Mouse (Mus musculus): ENCODE results near the gene Chrna4. TPM values are rescaled to one million over a fixed set of nuclear protein-coding genes. Genes with fewer than 3 reads are reported as not detected.

Gene Chrna4
- 10 to 100 TPM; 34.3 to 41.3 TPM for total RNA-seq (2021)
- long read RNA-seq, experiment 1, full-length matches to known transcripts: 13 of 23 reads
- long read RNA-seq, experiment 1, partial matches to known transcripts: 5 of 23 reads
- long read RNA-seq, experiment 1, other reads (novel, unspliced or antisense): 5 of 23 reads
- long read RNA-seq, experiment 2, full-length matches to known transcripts: 7 of 16 reads
- long read RNA-seq, experiment 2, partial matches to known transcripts: 4 of 16 reads
- long read RNA-seq, experiment 2, other reads (novel, unspliced or antisense): 5 of 16 reads

- no peak for DNase-seq (ENCODE audit: low spot score in 2 of 2)
- intact Hi-C loops (cut with DNase I): no loop called here
Measured at GRCm38 (mm10) chr2:181043437-181043836, at the start of gene Chrna4. Gene Chrna4 (minus strand): TSS chr2:181043546.

GRCm38 (mm10) chr2:181090123-181090522 lies 46.8 kb upstream of the Chrna4 start:
- no peak for DNase-seq (ENCODE audit: low spot score in 2 of 2)
- intact Hi-C loops (cut with DNase I): no loop called here

GRCm38 (mm10) chr2:181084997-181085396 lies 41.7 kb upstream of the Chrna4 start:
- DNase-seq (ENCODE audit: low spot score in 2 of 2): no peak
- intact Hi-C loops (cut with DNase I): no loop called here

- DNase-seq (ENCODE audit: low spot score in 2 of 2): no peak
- intact Hi-C loops (cut with DNase I): no loop called here
Measured at GRCm38 (mm10) chr2:181083945-181084344, 40.6 kb upstream of the Chrna4 start.

- DNase-seq (ENCODE audit: low spot score in 2 of 2): peak; percentile 62 to 79
- intact Hi-C loops (cut with DNase I): no loop called here
Measured at GRCm38 (mm10) chr2:181080886-181081285, 37.5 kb upstream of the Chrna4 start.

GRCm38 (mm10) chr2:181079518-181079917 lies 36.2 kb upstream of the Chrna4 start:
- intact Hi-C loops (cut with DNase I): no loop called here
- no peak for DNase-seq (ENCODE audit: low spot score in 2 of 2)

- no peak for DNase-seq (ENCODE audit: low spot score in 2 of 2)
- intact Hi-C loops (cut with DNase I): no loop called here
Measured at GRCm38 (mm10) chr2:181078908-181079307, 35.6 kb upstream of the Chrna4 start.

GRCm38 (mm10) chr2:181075501-181075900 lies 32.2 kb upstream of the Chrna4 start:
- intact Hi-C loops (cut with DNase I): no loop called here
- peak in 1 of 2 experiments; percentile 63 for DNase-seq (ENCODE audit: low spot score in 2 of 2)

- no peak for DNase-seq (ENCODE audit: low spot score in 2 of 2)
- intact Hi-C loops (cut with DNase I): loop anchor here (5.0 kb wide), 3 partner anchors 40 to 265 kb away; partner anchors contain the start of gene Ythdf1
Measured at GRCm38 (mm10) chr2:181072403-181072714, 29.0 kb upstream of the Chrna4 start.

- intact Hi-C loops (cut with DNase I): loop anchor here (5.0 kb wide), 3 partner anchors 40 to 265 kb away; partner anchors contain the start of gene Ythdf1
- DNase-seq (ENCODE audit: low spot score in 2 of 2): peak; percentile 92 to 94
Measured at GRCm38 (mm10) chr2:181071706-181072402, 28.5 kb upstream of the Chrna4 start.

- intact Hi-C loops (cut with DNase I): loop anchor here (5.0 kb wide), 3 partner anchors 38 to 263 kb away; partner anchors contain the start of gene Ythdf1
- DNase-seq (ENCODE audit: low spot score in 2 of 2): peak; percentile 74 to 86
Measured at GRCm38 (mm10) chr2:181070136-181070535, 26.8 kb upstream of the Chrna4 start.

- intact Hi-C loops (cut with DNase I): no loop called here
- peak in 1 of 2 experiments; percentile 44 for DNase-seq (ENCODE audit: low spot score in 2 of 2)
Measured at GRCm38 (mm10) chr2:181068499-181068898, 25.2 kb upstream of the Chrna4 start.

GRCm38 (mm10) chr2:181065827-181066226 lies 22.5 kb upstream of the Chrna4 start:
- intact Hi-C loops (cut with DNase I): no loop called here
- no peak for DNase-seq (ENCODE audit: low spot score in 2 of 2)

- intact Hi-C loops (cut with DNase I): loop anchor here (1.0 to 2.0 kb wide), 2 partner anchors 27 to 64 kb away; no protein-coding TSS in a partner anchor
Measured at GRCm38 (mm10) chr2:181060127-181060526, 16.8 kb upstream of the Chrna4 start.

GRCm38 (mm10) chr2:181058193-181058592 lies 14.8 kb upstream of the Chrna4 start:
- intact Hi-C loops (cut with DNase I): no loop called here
- no peak for DNase-seq (ENCODE audit: low spot score in 2 of 2)

More at GRCm38 (mm10) chr2:181060127-181060526, 16.8 kb upstream of the Chrna4 start:
- peak; percentile 87 to 88 for DNase-seq (ENCODE audit: low spot score in 2 of 2)

GRCm38 (mm10) chr2:181057341-181057740 lies 14.0 kb upstream of the Chrna4 start:
- DNase-seq (ENCODE audit: low spot score in 2 of 2): peak in 1 of 2 experiments; percentile 54
- intact Hi-C loops (cut with DNase I): no loop called here

GRCm38 (mm10) chr2:181052171-181052570 lies 8.8 kb upstream of the Chrna4 start:
- intact Hi-C loops (cut with DNase I): no loop called here
- DNase-seq (ENCODE audit: low spot score in 2 of 2): no peak

- intact Hi-C loops (cut with DNase I): no loop called here
Measured at GRCm38 (mm10) chr2:181048986-181049385, 5.6 kb upstream of the Chrna4 start.

GRCm38 (mm10) chr2:181048252-181048945 lies 5.1 kb upstream of the Chrna4 start:
- intact Hi-C loops (cut with DNase I): no loop called here
- DNase-seq (ENCODE audit: low spot score in 2 of 2): no peak

More at GRCm38 (mm10) chr2:181048986-181049385, 5.6 kb upstream of the Chrna4 start:
- DNase-seq (ENCODE audit: low spot score in 2 of 2): no peak

- intact Hi-C loops (cut with DNase I): no loop called here
- DNase-seq (ENCODE audit: low spot score in 2 of 2): no peak
Measured at GRCm38 (mm10) chr2:181044001-181044400, 655 bp upstream of the Chrna4 start.

Measured in left cerebral cortex, postnatal 14 days (tissue).